Mouse (Mus musculus) inflammation-experienced regulatory T-cells, adult 16 weeks (primary cell): ENCODE measurements around the gene Vmn1r125. TPM values are rescaled to one million over a fixed set of nuclear protein-coding genes. Genes with fewer than 3 reads are reported as not detected.

Source experiments
- polyA plus RNA-seq: library from polyadenylated mRNA; unstranded; fragments of 100-300 nt; shearing (Covaris generic); gene quantifications from one replicate; pipeline ENCODE4 v1.2.1, GENCODE M21; 2017

The Vmn1r125 gene
- polyA plus RNA-seq: not detected

DNA sequence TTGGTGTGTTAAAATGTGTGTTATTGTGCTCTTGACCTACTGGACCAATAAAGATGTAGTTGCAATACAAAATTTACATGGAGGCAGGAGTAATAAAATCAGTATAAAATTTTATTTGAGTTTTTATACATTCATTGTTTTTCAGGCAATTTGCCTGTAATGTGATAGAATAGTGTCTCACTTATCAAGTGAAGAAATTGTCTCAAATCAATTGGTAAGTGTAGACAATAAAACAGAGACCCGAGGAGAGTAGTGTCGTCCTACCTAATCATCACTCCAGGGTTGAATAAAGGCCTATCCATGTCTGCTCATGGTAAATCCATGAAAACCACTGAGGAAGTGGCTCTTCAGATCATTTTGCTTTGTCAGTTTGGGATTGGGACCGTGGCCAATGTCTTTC, at the start of gene Vmn1r125:
Gene Vmn1r125 (plus strand): TSS at position 301 of the 400 bp plus-strand sequence.

GRCm38 (mm10) chr7:21260517-21260916, 11.5 kb upstream of the Vmn1r125 start, which contains the start of gene Vmn1r124:
TSS of gene Vmn1r124 (minus strand) at chr7:21260617.

DNA sequence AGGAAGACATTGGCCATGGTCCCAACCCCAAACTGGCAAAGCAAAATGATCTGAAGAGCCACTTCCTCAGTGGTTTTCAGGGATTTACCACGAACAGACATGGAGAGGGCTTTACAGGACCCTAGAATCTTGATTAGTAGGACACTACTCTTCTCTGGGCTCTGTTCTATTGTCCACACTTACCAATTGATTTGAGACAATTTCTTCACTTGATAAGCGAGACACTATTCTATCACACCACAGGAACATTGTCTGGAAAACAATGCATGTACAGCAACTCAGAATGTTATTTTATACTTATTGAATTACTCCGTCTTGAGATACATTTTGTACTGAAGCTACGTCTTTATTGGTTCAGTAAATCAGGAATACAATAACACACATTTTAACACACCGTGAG, 29.4 kb downstream of the Vmn1r125 start, which contains the start of gene Vmn1r126:
Gene Vmn1r126 (minus strand): TSS at position 101 of the 400 bp plus-strand sequence.

DNA sequence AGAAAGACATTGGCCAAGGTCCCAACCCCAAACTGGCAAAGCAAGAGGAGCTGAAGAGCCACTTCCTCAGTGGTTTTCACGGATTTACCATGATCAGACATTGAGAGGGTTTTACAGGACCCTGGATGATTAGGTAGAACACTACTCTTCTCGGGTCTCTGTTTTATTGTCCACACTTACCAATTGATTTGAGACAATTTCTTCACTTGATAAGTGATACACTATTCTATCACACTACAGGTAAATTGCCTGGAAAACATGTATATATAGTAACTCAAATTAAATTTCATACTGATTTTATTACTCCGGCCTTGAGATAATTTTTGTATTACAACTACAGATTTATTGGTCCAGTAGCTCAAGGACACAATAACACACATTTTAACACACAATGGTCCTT, 47.8 kb downstream of the Vmn1r125 start, which contains the start of gene Vmn1r127:
Gene Vmn1r127 (minus strand): TSS at position 101 of the 400 bp plus-strand sequence.

Other genes starting within 250 kb of the Vmn1r125 start
- gene Vmn1r120, start 218.4 kb upstream of the Vmn1r125 start, polyA plus RNA-seq: not detected
- not detected for gene Vmn1r121, start 173.7 kb upstream of the Vmn1r125 start, polyA plus RNA-seq
- gene Vmn1r122, start 138.1 kb upstream of the Vmn1r125 start, polyA plus RNA-seq: not detected
- gene Vmn1r123, start 110.0 kb upstream of the Vmn1r125 start, polyA plus RNA-seq: not detected
- gene Gm5157, start 81.8 kb upstream of the Vmn1r125 start, polyA plus RNA-seq: not detected
- gene Vmn1r124, start 11.6 kb upstream of the Vmn1r125 start, polyA plus RNA-seq: not detected
- not detected for gene Vmn1r126, start 29.3 kb downstream of the Vmn1r125 start, polyA plus RNA-seq
- gene Vmn1r127, start 47.7 kb downstream of the Vmn1r125 start, polyA plus RNA-seq: not detected
- gene Vmn1r128, start 77.2 kb downstream of the Vmn1r125 start, polyA plus RNA-seq: not detected
- not detected for gene Vmn1r129, start 89.1 kb downstream of the Vmn1r125 start, polyA plus RNA-seq
- gene Gm6882, start 160.6 kb downstream of the Vmn1r125 start, polyA plus RNA-seq: not detected
- not detected for gene Vmn1r130, start 239.6 kb downstream of the Vmn1r125 start, polyA plus RNA-seq